Mouse (Mus musculus) liver, embryonic 12.5 days (tissue): Measurements from ENCODE around the gene Lama1. TPM values are rescaled to one million over a fixed set of nuclear protein-coding genes. Genes with fewer than 3 reads are reported as not detected.

Experiments
- ATAC-seq: fragments of 200-750 bp; cut with Nextera tagmentation; 2 replicates; pipeline ENCODE4 v1.8.0; 2017; ENCODE audit warnings: moderate number of reproducible peaks, mild to moderate bottlenecking, moderate library complexity
- H3K27ac ChIP-seq: fragments of 300-500 bp; sonication (generic); 2 replicates; pipeline ENCODE4 v1.5.1; 2016; ENCODE audit warnings: mild to moderate bottlenecking
- H3K27me3 ChIP-seq: fragments of 300-500 bp; sonication (generic); replicated peaks from 2 replicates; pipeline ENCODE4 v1.6.1; 2016; ENCODE audit warnings: mild to moderate bottlenecking, moderate library complexity
- H3K36me3 ChIP-seq: fragments of 300-500 bp; sonication (generic); 2 replicates; pipeline ENCODE4 v1.6.1; 2016; ENCODE audit warnings: mild to moderate bottlenecking, moderate library complexity
- H3K4me1 ChIP-seq: fragments of 300-500 bp; sonication (generic); 2 replicates; pipeline ENCODE4 v1.6.1; 2016
- H3K4me2 ChIP-seq: fragments of 300-500 bp; sonication (generic); 2 replicates; pipeline ENCODE4 v1.6.1; 2016; ENCODE audit warnings: mild to moderate bottlenecking, moderate library complexity
- H3K4me3 ChIP-seq: fragments of 300-500 bp; sonication (generic); 2 replicates; pipeline ENCODE4 v1.5.1; 2016; ENCODE audit warnings: mild to moderate bottlenecking, moderate library complexity
- H3K9ac ChIP-seq: fragments of 300-500 bp; sonication (generic); 2 replicates; pipeline ENCODE4 v1.6.1; 2016; ENCODE audit warnings: mild to moderate bottlenecking, moderate library complexity
- H3K9me3 ChIP-seq: fragments of 300-500 bp; sonication (generic); replicated peaks from 2 replicates; pipeline ENCODE4 v1.6.1; 2016; ENCODE audit warnings: mild to moderate bottlenecking, moderate library complexity
- WGBS: fragments of 180-500 bp; shearing (Covaris S2); methylation state at CpG from one replicate; pipeline ENCODE4 v1.1.7; 2016; ENCODE audit not compliant: insufficient replicate concordance; 5-methylcytosine and 5-hydroxymethylcytosine counted together
- polyA plus RNA-seq: library from polyadenylated mRNA; unstranded; fragments of >200 nt; fragmentation: Nextera tagmentation; extraction: Ambion mirVana; gene quantifications from 2 replicates; pipeline ENCODE4 v1.2.1, GENCODE M21; 2016

Lama1 gene
- 1.6 and 2.2 TPM in 2 replicates for polyA plus RNA-seq

- WGBS, result 3% methylated on average over 23 of the region's 32 CpGs
- peak within 1 kb of the TSS; percentile 49; the same call in 1 of the 2 replicates for H3K9ac ChIP-seq
- H3K27me3 ChIP-seq, result peaks cover 34% of the 10 kb centered on the region
- no peaks in the 10 kb centered on the region; the same call in 1 of the 2 replicates for H3K4me1 ChIP-seq
- H3K27ac ChIP-seq, result no peak within 1 kb of the TSS
- H3K4me3 ChIP-seq, result peak within 1 kb of the TSS; percentile 55
- H3K4me2 ChIP-seq, result peak within 1 kb of the TSS; percentile 75
- peak; percentile 90 for ATAC-seq
- H3K9me3 ChIP-seq, result no peaks in the 10 kb centered on the region
- H3K36me3 ChIP-seq, result no peaks in the 10 kb centered on the region
These were observed at the start of gene Lama1 for GRCm38 (mm10) chr17:67696694-67697386. TSS of gene Lama1 (plus strand) at chr17:67697259.

GRCm38 (mm10) chr17:67651506-67651905 is 45.6 kb upstream of the Lama1 start:
- no peak overlapping the region for H3K27ac ChIP-seq
- no peaks in the 10 kb centered on the region for H3K36me3 ChIP-seq
- H3K27me3 ChIP-seq, result 0 out of 2 replicates have a peak, but pooled peaks cover 2% of the 10 kb centered on the region
- H3K4me3 ChIP-seq, result no peak overlapping the region
- no peaks in the 10 kb centered on the region for H3K4me1 ChIP-seq
- no peaks in the 10 kb centered on the region for H3K9me3 ChIP-seq
- no peak overlapping the region for H3K4me2 ChIP-seq
- H3K9ac ChIP-seq, result no peak overlapping the region
- 9% methylated on average over 4 of the region's 4 CpGs for WGBS
- ATAC-seq, result no peak

- Histone ChIP-seq H3K9me3 (no peaks in the 10 kb centered on the region), H3K36me3 (no peaks in the 10 kb centered on the region), H3K4me1 (no peaks in the 10 kb centered on the region), H3K27me3 (no peaks in the 10 kb centered on the region), H3K4me3 (no peak overlapping the region), H3K4me2 (no peak overlapping the region), H3K27ac (no peak overlapping the region), H3K9ac (no peak overlapping the region)
- 37% methylated on average over 3 of the region's 3 CpGs for WGBS
- no peak for ATAC-seq
These were observed 32.8 kb upstream of the Lama1 start for GRCm38 (mm10) chr17:67664299-67664698.

GRCm38 (mm10) chr17:67666981-67667380 is 30.1 kb upstream of the Lama1 start:
- Histone ChIP-seq H3K36me3 (no peaks in the 10 kb centered on the region), H3K27ac (no peak overlapping the region), H3K9ac (no peak overlapping the region), H3K9me3 (no peaks in the 10 kb centered on the region), H3K27me3 (no peaks in the 10 kb centered on the region), H3K4me1 (no peaks in the 10 kb centered on the region), H3K4me2 (no peak overlapping the region), H3K4me3 (no peak overlapping the region)
- no peak for ATAC-seq
- WGBS, result 50% methylated on average over 5 of the region's 5 CpGs

- 11% methylated on average over 3 of the region's 3 CpGs for WGBS
- ATAC-seq, result no peak
- no peaks in the 10 kb centered on the region for H3K36me3 ChIP-seq
- H3K9me3 ChIP-seq, result no peaks in the 10 kb centered on the region
- no peak overlapping the region for H3K4me2 ChIP-seq
- no peak overlapping the region for H3K27ac ChIP-seq
- no peak overlapping the region for H3K4me3 ChIP-seq
- H3K9ac ChIP-seq, result no peak overlapping the region
- H3K4me1 ChIP-seq, result no peaks in the 10 kb centered on the region
- H3K27me3 ChIP-seq, result no peaks in the 10 kb centered on the region
These were observed 29.1 kb upstream of the Lama1 start for GRCm38 (mm10) chr17:67667981-67668380.

GRCm38 (mm10) chr17:67678576-67678975 is 18.5 kb upstream of the Lama1 start:
- no peaks in the 10 kb centered on the region for H3K36me3 ChIP-seq
- 35% methylated on average over 1 of the region's 1 CpGs for WGBS
- H3K9ac ChIP-seq, result no peak overlapping the region
- H3K9me3 ChIP-seq, result no peaks in the 10 kb centered on the region
- ATAC-seq, result no peak
- H3K27ac ChIP-seq, result no peak overlapping the region
- H3K27me3 ChIP-seq, result no peaks in the 10 kb centered on the region
- no peak overlapping the region for H3K4me2 ChIP-seq
- no peak overlapping the region for H3K4me3 ChIP-seq
- H3K4me1 ChIP-seq, result no peaks in the 10 kb centered on the region

- H3K36me3 ChIP-seq, result no peaks in the 10 kb centered on the region
- H3K27ac ChIP-seq, result no peak overlapping the region
- H3K4me2 ChIP-seq, result no peak overlapping the region
- no peaks in the 10 kb centered on the region for H3K9me3 ChIP-seq
- H3K4me3 ChIP-seq, result no peak overlapping the region
- H3K4me1 ChIP-seq, result no peaks in the 10 kb centered on the region
- no peaks in the 10 kb centered on the region for H3K27me3 ChIP-seq
- no peak overlapping the region for H3K9ac ChIP-seq
- 53% methylated on average over 6 of the region's 6 CpGs for WGBS
- no peak for ATAC-seq
These were observed 16.0 kb upstream of the Lama1 start for GRCm38 (mm10) chr17:67681084-67681483.

- Histone ChIP-seq H3K27me3 (no peaks in the 10 kb centered on the region), H3K4me2 (no peak overlapping the region), H3K9me3 (no peaks in the 10 kb centered on the region), H3K27ac (no peak overlapping the region), H3K9ac (no peak overlapping the region), H3K4me3 (no peak overlapping the region), H3K36me3 (no peaks in the 10 kb centered on the region), H3K4me1 (no peaks in the 10 kb centered on the region)
- no peak for ATAC-seq
- 58% methylated on average over 14 of the region's 14 CpGs for WGBS
These were observed 11.9 kb upstream of the Lama1 start for GRCm38 (mm10) chr17:67685022-67685743.

GRCm38 (mm10) chr17:67687505-67687904 is 9.6 kb upstream of the Lama1 start:
- WGBS, result 62% methylated on average over 6 of the region's 6 CpGs
- H3K4me3 ChIP-seq, result no peak overlapping the region
- no peaks in the 10 kb centered on the region for H3K27me3 ChIP-seq
- ATAC-seq, result no peak
- no peaks in the 10 kb centered on the region for H3K4me1 ChIP-seq
- H3K9ac ChIP-seq, result no peak overlapping the region
- no peak overlapping the region for H3K27ac ChIP-seq
- H3K4me2 ChIP-seq, result no peak overlapping the region
- H3K9me3 ChIP-seq, result no peaks in the 10 kb centered on the region
- no peaks in the 10 kb centered on the region for H3K36me3 ChIP-seq

- H3K27ac ChIP-seq, result no peak overlapping the region
- H3K9me3 ChIP-seq, result no peaks in the 10 kb centered on the region
- WGBS, result 54% methylated on average over 4 of the region's 4 CpGs
- no peak overlapping the region for H3K4me2 ChIP-seq
- H3K27me3 ChIP-seq, result no peaks in the 10 kb centered on the region
- no peaks in the 10 kb centered on the region for H3K36me3 ChIP-seq
- no peaks in the 10 kb centered on the region for H3K4me1 ChIP-seq
- no peak overlapping the region for H3K4me3 ChIP-seq
- no peak overlapping the region for H3K9ac ChIP-seq
- no peak for ATAC-seq
These were observed 6.4 kb upstream of the Lama1 start for GRCm38 (mm10) chr17:67690689-67691088.

- Histone ChIP-seq H3K4me1 (no peaks in the 10 kb centered on the region; the same call in 1 of the 2 replicates), H3K4me2 (no peak overlapping the region), H3K27me3 (peaks cover 13% of the 10 kb centered on the region), H3K27ac (no peak overlapping the region), H3K9me3 (no peaks in the 10 kb centered on the region), H3K9ac (no peak overlapping the region), H3K4me3 (no peak overlapping the region), H3K36me3 (no peaks in the 10 kb centered on the region)
- ATAC-seq, result no peak
- 70% methylated on average over 2 of the region's 2 CpGs for WGBS
These were observed 4.4 kb upstream of the Lama1 start for GRCm38 (mm10) chr17:67692651-67693050.

GRCm38 (mm10) chr17:67693861-67694260 is 3.2 kb upstream of the Lama1 start:
- Histone ChIP-seq H3K4me3 (no peak overlapping the region), H3K9ac (no peak overlapping the region), H3K36me3 (no peaks in the 10 kb centered on the region), H3K4me1 (no peaks in the 10 kb centered on the region; the same call in 1 of the 2 replicates), H3K27ac (no peak overlapping the region), H3K4me2 (no peak overlapping the region), H3K27me3 (peaks cover 25% of the 10 kb centered on the region), H3K9me3 (no peaks in the 10 kb centered on the region)
- no peak for ATAC-seq
- 38% methylated on average over 3 of the region's 3 CpGs for WGBS
